Mouse (Mus musculus): Measurements from ENCODE around the gene Gapdhs. TPM values are rescaled to one million over a fixed set of nuclear protein-coding genes. Genes with fewer than 3 reads are reported as not detected.

The Gapdhs gene
- polyA plus RNA-seq, 1 experiment from 2014 or later, result 0.18 TPM

DNA sequence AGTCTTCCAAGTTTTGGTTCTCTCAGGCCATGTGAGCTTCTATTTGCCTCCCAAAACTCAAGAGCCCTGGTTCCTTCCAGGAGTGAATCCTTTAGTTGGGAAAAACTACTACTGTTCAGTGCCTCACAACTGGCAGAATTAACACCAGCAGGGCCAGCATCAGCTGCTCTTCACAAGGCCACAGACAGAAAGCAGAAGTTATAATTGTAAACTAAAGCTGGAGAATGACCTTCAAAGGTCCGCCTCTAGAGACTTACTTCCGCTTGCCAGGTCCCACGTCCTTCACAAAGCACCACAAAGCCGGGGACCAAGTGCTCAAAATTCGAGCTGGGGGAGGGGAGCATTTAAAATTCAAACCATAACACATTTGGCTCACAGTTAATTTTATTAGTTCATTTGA lies 45.4 kb downstream of the Gapdhs start:
- ATAC-seq (no peak), DNase-seq (ENCODE audit: low spot score) (peak; percentile 32)
- TF ChIP-seq EP300 (IDR thresholded peaks at IDR 0.05) (no peak), CTCF (IDR thresholded peaks at IDR 0.05) (no peak)
- no peak overlapping the region for H3K9ac ChIP-seq (replicated peaks; ENCODE audit: low read depth)
- no peak overlapping the region for H3K4me3 ChIP-seq (ENCODE audit: low read depth, low read length)
- H3K4me1 ChIP-seq (ENCODE audit: insufficient read depth, low read depth, low read length), result 0 out of 2 replicates have a peak, but pooled peaks cover 3% of the 10 kb centered on the region
- H3K36me3 ChIP-seq (ENCODE audit: insufficient read depth, low read length), result no peaks in the 10 kb centered on the region
- WGBS, result 48% methylated on average over 5 of the region's 5 CpGs
- H3K27ac ChIP-seq (ENCODE audit: low read length), result no peak overlapping the region
- H3K4me2 ChIP-seq (replicated peaks; ENCODE audit: low read depth, low read length), result no peak overlapping the region
- H3K9me3 ChIP-seq (ENCODE audit: low read length), result no peaks in the 10 kb centered on the region
- no peaks in the 10 kb centered on the region for H3K27me3 ChIP-seq (replicated peaks; ENCODE audit: insufficient read depth, low read length)

DNA sequence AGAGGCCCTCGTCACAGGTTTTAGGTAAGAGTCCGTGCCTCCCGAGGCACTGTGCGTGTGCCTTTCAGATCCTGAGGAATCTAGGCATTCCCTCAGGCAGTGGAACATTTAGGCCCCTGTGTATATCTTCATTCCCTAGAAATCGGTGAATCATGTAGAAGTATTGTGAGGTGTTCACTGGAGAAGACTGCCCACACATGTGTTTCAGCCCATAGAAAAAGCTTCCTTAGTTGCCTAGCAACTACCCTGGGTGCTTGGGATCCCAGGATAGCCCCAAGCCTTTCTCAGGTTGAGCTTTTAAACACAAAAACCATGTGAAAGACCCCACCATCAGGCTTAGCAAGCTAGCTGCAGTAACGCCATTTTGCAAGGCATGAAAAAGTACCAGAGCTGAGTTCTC lies 55.2 kb downstream of the Gapdhs start:
- no peak overlapping the region for H3K27ac ChIP-seq (ENCODE audit: low read length)
- H3K36me3 ChIP-seq (ENCODE audit: insufficient read depth, low read length), result no peaks in the 10 kb centered on the region
- 50% methylated on average over 6 of the region's 6 CpGs for WGBS
- no peak overlapping the region for H3K4me2 ChIP-seq (replicated peaks; ENCODE audit: low read depth, low read length)
- H3K4me1 ChIP-seq (ENCODE audit: insufficient read depth, low read depth, low read length), result no peaks in the 10 kb centered on the region
- no peak overlapping the region for H3K9ac ChIP-seq (replicated peaks; ENCODE audit: low read depth)
- H3K27me3 ChIP-seq (replicated peaks; ENCODE audit: insufficient read depth, low read length), result no peaks in the 10 kb centered on the region
- ATAC-seq (peak; percentile 52), DNase-seq (ENCODE audit: low spot score) (peak; percentile 18)
- H3K4me3 ChIP-seq (ENCODE audit: low read depth, low read length), result no peak overlapping the region
- no peaks in the 10 kb centered on the region for H3K9me3 ChIP-seq (ENCODE audit: low read length)
- TF ChIP-seq CTCF (IDR thresholded peaks at IDR 0.05) (no peak), EP300 (IDR thresholded peaks at IDR 0.05) (no peak)

DNA sequence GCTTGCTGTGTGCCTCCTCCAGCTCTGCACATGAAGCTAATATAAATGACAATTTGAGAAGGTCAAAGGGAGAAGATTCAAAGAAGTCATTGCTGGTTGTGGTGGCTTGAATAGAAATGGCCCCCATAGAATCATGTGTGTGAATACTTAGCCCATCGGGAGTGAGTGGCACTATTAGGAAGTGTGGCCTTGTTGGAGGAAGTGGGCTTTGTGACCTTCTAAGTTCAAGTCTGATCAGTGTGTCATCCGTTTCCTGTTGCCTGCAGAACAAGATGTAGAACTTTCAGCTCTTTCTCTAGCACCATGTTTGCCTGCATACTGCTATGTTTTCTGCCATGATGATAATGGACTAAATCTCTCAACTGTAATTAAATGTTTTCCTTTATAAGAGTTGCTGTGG lies 60.1 kb downstream of the Gapdhs start:
- 59% methylated on average over 2 of the region's 2 CpGs for WGBS
- Histone ChIP-seq H3K9ac (replicated peaks; ENCODE audit: low read depth) (no peak overlapping the region), H3K27ac (ENCODE audit: low read length) (no peak overlapping the region), H3K9me3 (ENCODE audit: low read length) (no peaks in the 10 kb centered on the region), H3K27me3 (replicated peaks; ENCODE audit: insufficient read depth, low read length) (no peaks in the 10 kb centered on the region), H3K36me3 (ENCODE audit: insufficient read depth, low read length) (no peaks in the 10 kb centered on the region), H3K4me1 (ENCODE audit: insufficient read depth, low read depth, low read length) (no peaks in the 10 kb centered on the region), H3K4me3 (ENCODE audit: low read depth, low read length) (no peak overlapping the region), H3K4me2 (replicated peaks; ENCODE audit: low read depth, low read length) (no peak overlapping the region)
- DNase-seq (ENCODE audit: low spot score) (no peak), ATAC-seq (no peak)
- TF ChIP-seq EP300 (IDR thresholded peaks at IDR 0.05) (no peak), CTCF (IDR thresholded peaks at IDR 0.05) (no peak)

GRCm38 (mm10) chr7:30681897-30682296 lies 61.6 kb downstream of the Gapdhs start:
- WGBS, result 40% methylated on average over 5 of the region's 5 CpGs
- no peak for TF ChIP-seq EP300 (IDR thresholded peaks at IDR 0.05)
- no peak for TF ChIP-seq CTCF (IDR thresholded peaks at IDR 0.05)
- no peak overlapping the region for H3K4me3 ChIP-seq (ENCODE audit: low read depth, low read length)
- H3K4me1 ChIP-seq (ENCODE audit: insufficient read depth, low read depth, low read length), result no peaks in the 10 kb centered on the region
- DNase-seq (ENCODE audit: low spot score) (no peak), ATAC-seq (no peak)
- no peak overlapping the region for H3K9ac ChIP-seq (replicated peaks; ENCODE audit: low read depth)
- H3K27ac ChIP-seq (ENCODE audit: low read length), result no peak overlapping the region
- no peaks in the 10 kb centered on the region for H3K27me3 ChIP-seq (replicated peaks; ENCODE audit: insufficient read depth, low read length)
- no peaks in the 10 kb centered on the region for H3K9me3 ChIP-seq (ENCODE audit: low read length)
- H3K4me2 ChIP-seq (replicated peaks; ENCODE audit: low read depth, low read length), result no peak overlapping the region
- H3K36me3 ChIP-seq (ENCODE audit: insufficient read depth, low read length), result no peaks in the 10 kb centered on the region

Other genes with a start within 250 kb of the Gapdhs start
- gene Arhgap33, start 208.6 kb downstream of the Gapdhs start, polyA plus RNA-seq (2015; fragmentation: Nextera tagmentation; extraction: Ambion mirVana), result 2.1 TPM in 2 replicates
- 22.8 and 27.0 TPM in 2 replicates for gene Hspb6, start 191.5 kb downstream of the Gapdhs start, polyA plus RNA-seq (2015; fragmentation: Nextera tagmentation; extraction: Ambion mirVana)
- 4.0 and 4.4 TPM in 2 replicates for gene Proser3, start 191.4 kb downstream of the Gapdhs start, polyA plus RNA-seq (2015; fragmentation: Nextera tagmentation; extraction: Ambion mirVana)
- gene Lin37, start 183.8 kb downstream of the Gapdhs start, polyA plus RNA-seq (2015; fragmentation: Nextera tagmentation; extraction: Ambion mirVana), result 32.8 and 38.6 TPM in 2 replicates
- 75.0 and 86.0 TPM in 2 replicates for gene U2af1l4, start 180.4 kb downstream of the Gapdhs start, polyA plus RNA-seq (2015; fragmentation: Nextera tagmentation; extraction: Ambion mirVana)
- gene Gm49396, start 180.3 kb downstream of the Gapdhs start, polyA plus RNA-seq (2015; fragmentation: Nextera tagmentation; extraction: Ambion mirVana), result 4.5 and 6.1 TPM in 2 replicates
- 173 and 184 TPM in 2 replicates for gene Psenen, start 180.1 kb downstream of the Gapdhs start, polyA plus RNA-seq (2015; fragmentation: Nextera tagmentation; extraction: Ambion mirVana)
- gene Igflr1, start 178.3 kb downstream of the Gapdhs start, polyA plus RNA-seq (2015; fragmentation: Nextera tagmentation; extraction: Ambion mirVana), result 1.2 and 3.2 TPM in 2 replicates
- gene Kmt2b, start 155.0 kb downstream of the Gapdhs start, polyA plus RNA-seq (2015; fragmentation: Nextera tagmentation; extraction: Ambion mirVana), result 6.8 and 6.9 TPM in 2 replicates
- gene Zbtb32, start 144.8 kb downstream of the Gapdhs start, polyA plus RNA-seq (2015; fragmentation: Nextera tagmentation; extraction: Ambion mirVana), result 3.0 and 3.9 TPM in 2 replicates
- 11.2 and 11.8 TPM in 2 replicates for gene Upk1a, start 130.8 kb downstream of the Gapdhs start, polyA plus RNA-seq (2015; fragmentation: Nextera tagmentation; extraction: Ambion mirVana)
- 717 and 766 TPM in 2 replicates for gene Cox6b1, start 117.5 kb downstream of the Gapdhs start, polyA plus RNA-seq (2015; fragmentation: Nextera tagmentation; extraction: Ambion mirVana)
- not detected in 2 replicates for gene Etv2, start 107.8 kb downstream of the Gapdhs start, polyA plus RNA-seq (2015; fragmentation: Nextera tagmentation; extraction: Ambion mirVana)
- 101 and 107 TPM in 2 replicates for gene Rbm42, start 93.4 kb downstream of the Gapdhs start, polyA plus RNA-seq (2015; fragmentation: Nextera tagmentation; extraction: Ambion mirVana)
- gene Haus5, start 78.7 kb downstream of the Gapdhs start, polyA plus RNA-seq (2015; fragmentation: Nextera tagmentation; extraction: Ambion mirVana), result 10.0 and 10.3 TPM in 2 replicates
- gene Pmis2, start 72.1 kb downstream of the Gapdhs start, polyA plus RNA-seq (2015; fragmentation: Nextera tagmentation; extraction: Ambion mirVana), result not detected in 2 replicates
- gene 2200002J24Rik, start 44.8 kb downstream of the Gapdhs start, polyA plus RNA-seq (2015; fragmentation: Nextera tagmentation; extraction: Ambion mirVana), result 0.69 and 1.2 TPM in 2 replicates
- 0.14 TPM in 1 of 2 replicates, not detected in the other for gene Atp4a, start 31.5 kb downstream of the Gapdhs start, polyA plus RNA-seq (2015; fragmentation: Nextera tagmentation; extraction: Ambion mirVana)
- 179 and 193 TPM in 2 replicates for gene Tmem147, start 14.1 kb downstream of the Gapdhs start, polyA plus RNA-seq (2015; fragmentation: Nextera tagmentation; extraction: Ambion mirVana)
- gene Sbsn, start 7.8 kb upstream of the Gapdhs start, polyA plus RNA-seq (2015; fragmentation: Nextera tagmentation; extraction: Ambion mirVana), result 6.7 and 7.3 TPM in 2 replicates
- gene Dmkn, start 20.1 kb upstream of the Gapdhs start, polyA plus RNA-seq (2015; fragmentation: Nextera tagmentation; extraction: Ambion mirVana), result 65.2 and 74.3 TPM in 2 replicates
- 2.1 and 4.4 TPM in 2 replicates for gene Krtdap, start 44.2 kb upstream of the Gapdhs start, polyA plus RNA-seq (2015; fragmentation: Nextera tagmentation; extraction: Ambion mirVana)
- gene Ffar2, start 80.1 kb upstream of the Gapdhs start, polyA plus RNA-seq (2015; fragmentation: Nextera tagmentation; extraction: Ambion mirVana), result 1.1 and 1.4 TPM in 2 replicates
- not detected in 2 replicates for gene Ffar3, start 112.5 kb upstream of the Gapdhs start, polyA plus RNA-seq (2015; fragmentation: Nextera tagmentation; extraction: Ambion mirVana)
- gene Ffar1, start 117.9 kb upstream of the Gapdhs start, polyA plus RNA-seq (2015; fragmentation: Nextera tagmentation; extraction: Ambion mirVana), result not detected in 2 replicates
- 0.35 and 0.79 TPM in 2 replicates for gene Cd22, start 136.7 kb upstream of the Gapdhs start, polyA plus RNA-seq (2015; fragmentation: Nextera tagmentation; extraction: Ambion mirVana)
- 1.2 and 1.8 TPM in 2 replicates for gene Mag, start 171.2 kb upstream of the Gapdhs start, polyA plus RNA-seq (2015; fragmentation: Nextera tagmentation; extraction: Ambion mirVana)
- gene Hamp2, start 181.0 kb upstream of the Gapdhs start, polyA plus RNA-seq (2015; fragmentation: Nextera tagmentation; extraction: Ambion mirVana), result not detected in 2 replicates
- gene Hamp, start 200.4 kb upstream of the Gapdhs start, polyA plus RNA-seq (2015; fragmentation: Nextera tagmentation; extraction: Ambion mirVana), result not detected in 2 replicates
- 19.6 and 21.1 TPM in 2 replicates for gene Usf2, start 213.1 kb upstream of the Gapdhs start, polyA plus RNA-seq (2015; fragmentation: Nextera tagmentation; extraction: Ambion mirVana)
- gene Lsr, start 229.8 kb upstream of the Gapdhs start, polyA plus RNA-seq (2015; fragmentation: Nextera tagmentation; extraction: Ambion mirVana), result 53.8 and 57.9 TPM in 2 replicates
- gene Fam187b, start 230.1 kb upstream of the Gapdhs start, polyA plus RNA-seq (2015; fragmentation: Nextera tagmentation; extraction: Ambion mirVana), result 9.5 and 12.3 TPM in 2 replicates